Mouse (Mus musculus): ENCODE results near the gene Gjd3. TPM values are rescaled to one million over a fixed set of nuclear protein-coding genes. Genes with fewer than 3 reads are reported as not detected.
A peak's percentile ranks its signal among the peaks of the same experiment; 100 is the strongest.
"Not testable (repeated sequence)": the region's sequence is repeated elsewhere in the genome, so short reads cannot be mapped to it uniquely, and the experiment has no call there.

Gjd3 gene
- total RNA-seq (2021): 1 to 10 TPM; 2.4 to 3.6 TPM
- long read RNA-seq, transcript Gjd3-201 (1 exons, 837 nt): major isoform, 9 of 9 reads
- long read RNA-seq, partial matches to known transcripts: 0 of 9 reads
- long read RNA-seq, other reads (novel, unspliced or antisense): 0 of 9 reads

DNA sequence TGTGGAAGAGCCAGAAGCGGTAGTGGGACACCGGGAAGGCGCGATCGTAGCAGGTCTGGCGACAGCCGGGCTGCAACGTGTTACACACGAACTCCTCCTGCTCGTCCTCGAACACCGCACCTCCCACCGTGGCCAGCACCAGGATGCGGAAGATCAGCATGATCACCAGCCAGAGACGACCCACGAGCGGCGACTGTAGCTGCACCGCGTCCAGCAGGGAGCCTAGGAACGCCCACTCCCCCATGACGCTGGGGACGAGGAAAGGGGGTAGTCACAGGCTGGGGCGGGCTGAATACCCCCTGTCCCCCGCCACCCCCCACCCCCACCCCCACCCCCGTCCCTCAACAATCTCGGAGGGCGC lies at the start of gene Gjd3:
Gjd3 (minus strand) TSS at position 244 of the 361 bp plus-strand sequence.
- DNase-seq (ENCODE audit: low spot score in 2 of 2): no peak

DNA sequence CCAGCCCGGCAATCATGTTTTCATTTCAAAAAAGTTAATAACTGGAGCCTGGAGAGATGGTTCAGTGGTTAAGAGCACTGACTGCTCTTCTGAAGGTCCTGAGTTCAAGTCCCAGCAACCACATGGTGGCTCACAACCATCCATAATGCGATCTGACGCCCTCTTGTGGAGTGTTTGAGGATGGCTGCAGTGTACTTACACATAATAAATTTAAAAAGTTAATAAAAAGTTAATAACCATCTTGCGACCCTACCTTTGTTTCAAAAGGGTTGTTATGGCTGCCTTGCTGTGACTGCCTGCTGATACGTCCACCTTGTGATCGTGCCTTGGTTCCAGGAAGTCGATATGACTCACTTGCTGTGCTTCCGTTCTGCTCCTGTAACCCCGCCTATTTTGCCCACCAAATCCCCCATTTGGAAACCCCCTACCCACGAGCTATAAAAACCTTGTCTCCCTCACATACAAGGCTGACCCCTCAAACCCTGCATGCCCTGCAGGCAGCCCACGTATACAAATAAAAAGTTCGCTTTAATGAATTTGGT lies 44.2 kb upstream of the Gjd3 start:
- no peak for DNase-seq (ENCODE audit: low spot score in 2 of 2)

- no peak for DNase-seq (ENCODE audit: low spot score in 2 of 2)
Measured at GRCm38 (mm10) chr11:99025878-99026277, 43.1 kb upstream of the Gjd3 start.

GRCm38 (mm10) chr11:99024468-99025134 lies 41.8 kb upstream of the Gjd3 start:
- DNase-seq (ENCODE audit: low spot score in 2 of 2): peak in 1 of 2 experiments; percentile 16

DNA sequence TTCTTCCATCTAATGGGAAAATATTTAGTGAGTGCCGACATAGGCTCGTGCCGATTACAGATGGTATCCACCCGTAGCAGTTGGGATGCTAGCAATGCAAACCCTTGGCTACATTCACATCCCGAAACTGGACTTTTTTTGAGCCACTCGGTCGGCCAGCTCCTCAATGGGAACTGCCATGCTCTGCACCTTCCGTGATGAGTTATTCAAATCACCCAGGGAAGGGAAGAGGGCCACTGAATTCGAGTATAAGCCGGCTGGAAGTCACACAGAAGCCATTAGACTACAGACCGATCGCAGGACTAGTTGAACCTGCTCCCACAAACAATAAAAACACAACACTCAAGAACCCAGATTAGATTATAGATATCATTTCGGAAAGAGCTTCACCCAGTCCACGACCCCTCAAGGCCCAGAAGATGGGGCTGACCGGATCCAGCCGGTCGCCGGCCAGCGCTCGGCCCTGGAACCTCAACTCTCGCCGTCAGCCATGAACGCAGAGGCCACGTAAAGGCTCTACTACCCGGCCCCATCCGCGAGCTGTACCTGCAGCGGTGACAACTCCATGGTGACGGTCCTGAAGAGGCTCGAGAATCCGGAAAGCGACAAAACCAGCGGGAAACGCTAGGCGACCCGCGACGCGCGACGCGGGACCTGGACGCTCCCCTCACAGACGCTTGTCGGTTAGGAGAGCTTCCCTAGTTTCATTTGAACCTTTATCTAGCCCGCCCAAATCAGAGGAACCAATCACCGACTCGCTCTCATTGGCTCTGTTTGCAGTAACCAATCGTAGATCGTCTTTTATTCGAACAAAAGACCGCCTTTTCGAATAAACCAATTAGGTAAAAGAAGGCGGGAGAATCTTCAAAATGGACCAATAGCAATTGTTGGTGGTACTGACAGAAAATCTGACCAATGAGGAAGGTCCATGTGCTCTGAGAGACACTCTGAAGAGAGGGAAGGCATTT lies 41.0 kb upstream of the Gjd3 start, which contains the start of gene Top2a:
Top2a (minus strand) TSS at position 690 of the 968 bp plus-strand sequence.
- DNase-seq (ENCODE audit: low spot score in 2 of 2): peak; percentile 98 to 99

- DNase-seq (ENCODE audit: low spot score in 2 of 2): no peak
Measured at GRCm38 (mm10) chr11:99023094-99023493, 40.3 kb upstream of the Gjd3 start.

DNA sequence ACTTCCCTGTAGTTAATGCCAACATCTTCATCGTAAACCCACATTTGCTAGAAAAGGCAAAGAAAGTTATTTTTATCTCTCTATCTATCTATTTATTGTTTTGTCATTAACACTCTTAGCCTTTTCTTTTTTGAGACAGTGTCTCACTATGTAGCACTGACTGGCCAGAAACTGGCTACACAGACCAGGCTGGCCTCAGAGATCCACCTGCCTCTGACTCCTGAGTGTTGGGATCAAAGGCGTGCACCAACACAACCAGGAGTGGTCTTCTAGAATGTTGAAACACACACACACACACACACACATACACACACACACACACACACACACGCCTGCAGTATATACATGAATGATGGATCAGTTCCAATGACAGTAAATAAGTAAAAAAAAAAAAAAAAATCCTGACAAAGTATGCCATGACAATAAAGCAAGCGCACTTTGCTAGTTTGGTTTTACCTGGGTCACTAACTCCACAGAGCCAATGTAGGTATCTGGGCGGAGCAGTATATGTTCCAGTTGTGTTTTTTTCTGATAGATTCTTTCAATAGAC lies 39.6 kb upstream of the Gjd3 start:
- no peak for DNase-seq (ENCODE audit: low spot score in 2 of 2)

- no peak for DNase-seq (ENCODE audit: low spot score in 2 of 2)
Measured at GRCm38 (mm10) chr11:99019844-99020243, 37.0 kb upstream of the Gjd3 start.

GRCm38 (mm10) chr11:99013856-99014255 lies 31.0 kb upstream of the Gjd3 start:
- no peak for DNase-seq (ENCODE audit: low spot score in 2 of 2)

DNA sequence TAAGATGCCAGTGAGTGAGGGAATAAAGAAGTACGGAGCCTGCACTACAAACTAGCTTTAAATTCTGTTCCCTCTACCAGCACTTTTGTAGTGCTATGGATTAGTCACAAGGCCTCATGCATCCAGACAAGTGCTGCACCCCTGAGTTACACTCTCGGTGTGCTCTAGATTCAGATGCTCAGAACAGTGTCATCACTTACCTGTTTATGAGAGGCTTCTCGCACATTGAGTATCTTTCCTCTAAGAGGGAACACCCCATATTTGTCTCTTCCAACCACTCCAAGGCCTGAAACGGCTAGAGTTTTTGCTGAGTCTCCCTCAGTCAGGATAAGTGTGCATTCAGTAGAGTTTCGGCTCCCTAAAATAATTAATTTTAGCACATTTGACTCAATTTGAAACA lies 27.9 kb upstream of the Gjd3 start:
- DNase-seq (ENCODE audit: low spot score in 2 of 2): no peak

DNA sequence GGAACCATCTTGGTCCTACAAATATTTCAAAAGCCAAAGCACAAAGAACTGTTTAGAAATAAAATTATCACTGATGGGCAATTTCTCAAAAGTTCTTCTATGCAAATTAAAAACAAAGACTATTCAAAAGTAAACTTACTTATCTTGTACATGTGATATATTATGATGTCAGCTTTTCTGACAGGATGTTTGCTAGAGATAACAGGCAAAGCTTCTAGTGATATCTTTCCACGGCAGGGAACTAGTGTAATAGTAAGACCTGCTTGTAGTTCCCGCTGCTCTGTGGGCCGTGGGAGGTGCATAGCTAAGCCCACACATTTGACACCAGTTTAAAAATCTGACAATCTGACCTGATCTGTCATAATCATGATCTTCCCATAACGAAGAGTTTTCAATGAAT lies 27.3 kb upstream of the Gjd3 start:
- DNase-seq (ENCODE audit: low spot score in 2 of 2): no peak

DNA sequence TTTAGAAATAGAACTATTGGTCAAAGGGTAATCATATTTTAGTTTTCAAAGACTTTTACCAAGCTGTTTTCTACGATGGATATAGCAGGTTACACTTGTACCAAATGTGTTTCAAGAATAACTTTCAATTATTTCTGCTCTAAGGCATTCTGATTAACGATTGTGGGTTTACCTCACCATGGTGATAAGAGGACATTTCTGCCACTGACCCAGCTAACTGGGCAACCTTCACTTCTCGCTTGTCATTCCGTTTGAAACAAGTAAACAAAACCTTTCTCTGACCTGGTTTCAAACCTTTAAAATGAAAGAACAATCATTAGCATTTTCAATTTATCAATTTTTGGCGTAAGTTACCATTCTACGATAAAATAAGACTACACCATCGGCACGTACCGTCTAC lies 24.0 kb upstream of the Gjd3 start:
- DNase-seq (ENCODE audit: low spot score in 2 of 2): no peak

- no peak for DNase-seq (ENCODE audit: low spot score in 2 of 2)
Measured at GRCm38 (mm10) chr11:98999243-98999642, 16.4 kb upstream of the Gjd3 start.

- no peak for DNase-seq (ENCODE audit: low spot score in 2 of 2)
Measured at GRCm38 (mm10) chr11:98998776-98999175, 16.0 kb upstream of the Gjd3 start.

DNA sequence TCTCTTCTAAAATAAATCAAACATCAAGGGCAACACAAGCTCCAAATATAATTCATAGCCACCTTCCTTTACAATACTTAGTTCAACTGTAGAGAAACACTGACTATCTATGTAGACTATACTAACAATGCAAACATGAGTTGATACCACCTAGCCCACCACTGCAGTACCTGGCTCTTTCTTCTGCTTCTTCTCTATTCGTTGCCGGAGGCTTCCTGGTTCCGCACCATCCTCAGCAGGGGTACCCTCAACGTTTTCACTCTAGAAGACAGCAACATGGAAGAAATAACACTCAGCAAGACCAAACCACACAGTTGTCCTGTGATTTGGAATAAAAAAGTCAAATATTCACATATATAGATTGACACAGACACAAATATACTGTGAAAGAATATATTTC lies 14.8 kb upstream of the Gjd3 start:
- no peak for DNase-seq (ENCODE audit: low spot score in 2 of 2)

GRCm38 (mm10) chr11:98995987-98996386 lies 13.2 kb upstream of the Gjd3 start:
- no peak for DNase-seq (ENCODE audit: low spot score in 2 of 2)

DNA sequence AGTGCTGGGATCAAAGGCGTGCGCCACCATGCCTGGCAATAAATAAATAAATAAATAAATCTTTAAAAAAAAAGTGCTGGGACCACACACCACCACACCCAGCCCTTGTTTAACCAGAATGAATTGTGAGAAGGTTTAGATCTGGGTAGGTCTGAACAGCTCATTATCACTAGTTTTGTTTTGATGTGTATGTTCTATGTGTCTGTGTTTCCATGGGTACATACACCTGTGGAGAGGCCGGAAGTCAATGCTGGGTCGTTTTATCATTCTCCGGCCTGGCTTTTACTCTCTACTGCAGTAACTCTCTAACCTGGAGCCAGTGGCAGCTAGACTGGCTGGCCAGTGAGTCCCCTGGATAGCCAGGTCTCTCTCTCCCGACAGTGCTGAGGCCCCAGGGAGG lies 8.1 kb upstream of the Gjd3 start:
- DNase-seq (ENCODE audit: low spot score in 2 of 2): no peak

DNA sequence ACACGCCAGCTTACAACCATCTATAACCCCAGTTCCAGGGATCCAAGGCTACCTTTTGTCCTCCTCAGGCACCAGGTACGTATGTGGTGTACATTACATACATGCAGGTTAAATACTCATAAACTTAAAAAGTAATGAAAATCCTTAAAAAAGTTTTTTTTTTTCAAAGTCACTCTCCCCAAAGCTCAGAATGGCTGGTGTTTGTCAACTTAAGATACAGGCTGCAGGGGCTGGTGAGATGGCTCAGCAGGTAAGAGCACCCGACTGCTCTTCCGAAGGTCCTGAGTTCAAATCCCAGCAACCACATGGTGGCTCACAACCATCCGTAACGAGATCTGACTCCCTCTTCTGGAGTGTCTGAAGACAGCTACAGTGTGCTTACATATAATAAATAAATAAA lies 5.4 kb upstream of the Gjd3 start:
- not testable (repeated sequence) for DNase-seq (ENCODE audit: low spot score in 2 of 2)

DNA sequence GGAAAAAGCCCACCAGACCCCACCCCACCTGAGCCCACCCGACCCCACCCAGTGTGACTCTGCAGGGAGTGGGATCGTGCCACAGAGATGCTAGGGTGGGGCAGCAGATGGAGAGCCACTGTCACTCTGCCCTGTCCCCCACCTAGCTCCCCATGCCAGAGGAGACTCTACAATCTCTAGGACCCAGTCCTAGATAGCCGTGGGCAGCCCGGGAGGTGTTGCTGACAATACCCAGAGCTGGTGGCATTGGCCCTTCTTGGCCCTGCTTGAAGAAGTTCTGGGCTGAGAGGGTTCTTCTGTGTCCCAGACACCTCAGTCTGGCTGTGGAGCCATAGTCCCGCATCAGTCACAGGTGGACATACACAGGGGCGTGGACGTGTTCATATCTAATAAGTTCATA lies 2.7 kb upstream of the Gjd3 start:
- DNase-seq (ENCODE audit: low spot score in 2 of 2): no peak

GRCm38 (mm10) chr11:98983551-98983950 lies 735 bp upstream of the Gjd3 start:
- no peak for DNase-seq (ENCODE audit: low spot score in 2 of 2)

DNA sequence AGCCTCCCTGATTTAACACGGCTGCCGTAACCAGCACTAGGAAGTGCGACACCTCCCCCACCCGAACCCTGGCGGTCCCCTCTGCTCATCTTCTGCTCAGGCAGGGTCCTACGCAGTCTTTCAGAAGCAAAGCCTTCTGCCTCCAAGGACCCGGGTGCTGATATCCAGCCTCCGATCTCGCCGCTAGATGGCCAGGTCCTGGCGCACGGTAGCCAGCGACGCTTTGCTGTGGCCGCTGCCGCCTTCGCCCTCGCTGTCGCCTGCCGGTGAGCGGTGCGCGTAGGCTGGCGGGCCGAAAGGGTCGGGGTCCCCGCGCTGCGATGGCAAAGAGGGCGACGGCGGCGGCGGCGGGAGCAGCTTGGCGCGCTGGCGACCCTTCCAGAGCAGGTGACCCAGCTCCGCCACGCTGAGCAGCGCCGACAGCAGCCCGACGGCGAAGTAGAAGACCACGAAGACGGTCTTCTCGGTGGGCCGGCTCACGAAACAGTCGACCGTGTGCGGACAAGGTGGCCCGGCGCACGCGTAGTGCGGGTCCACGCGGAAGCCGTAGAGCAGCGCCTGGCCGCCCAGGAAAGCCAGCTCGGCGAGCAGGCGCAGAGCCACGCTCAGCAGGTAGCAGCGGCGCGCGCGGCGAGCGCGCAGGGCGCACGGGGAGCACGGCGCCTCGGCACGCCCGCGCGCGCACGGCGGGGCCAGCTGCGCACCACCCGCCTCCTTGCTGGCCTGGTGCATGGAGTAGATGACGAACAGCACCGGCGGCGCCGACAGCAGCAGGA lies 631 bp downstream of the Gjd3 start:
- peak; percentile 71 for DNase-seq (ENCODE audit: low spot score in 2 of 2)

Data from layer of hippocampus, postnatal 10 days (tissue).